Mouse (Mus musculus): ENCODE measurements at regions not wholly inside any gene's neighbourhood (a gene's known extent, or its start where the extent isn't known, plus 50 kb on each side); places are given as distances from the start of the nearest gene placed in this dataset.

GRCm38 (mm10) chr11:92629319-92629718 lies 468.5 kb upstream of the Car10 start:
- DNase-seq = no peak
- intact Hi-C loops (cut with DNase I) = loop anchor here (5.0 kb wide), 1 partner anchor 218 kb away; no protein-coding TSS in a partner anchor
